Mouse (Mus musculus) CH12.LX (cell line): ENCODE results near the gene Tomm40. TPM values are rescaled to one million over a fixed set of nuclear protein-coding genes. Genes with fewer than 3 reads are reported as not detected.

ENCODE experiments used
- DNase-seq: peaks from one replicate; pipeline ENCODE4 v3.0.0-alpha.2; 2013; ENCODE audit errors: extremely low read depth
- H3K27ac ChIP-seq: 2 replicates; pipeline ENCODE4 v1.5.1; 2012; ENCODE audit warnings: low read depth, mild to moderate bottlenecking, control low read depth, moderate library complexity; ENCODE audit not compliant: insufficient read depth
- H3K27me3 ChIP-seq: replicated peaks from 2 replicates; pipeline ENCODE3; 2012; ENCODE audit warnings: inconsistent platforms
- H3K36me3 ChIP-seq, 2 experiments: replicated peaks in 1 of 2; 2 replicates each; pipeline versions ENCODE3 to v1.6.1; 2012; ENCODE audit warnings: inconsistent platforms in 1 of 2, low read length in 1 of 2, mild to moderate bottlenecking in 1 of 2, mixed read lengths in 1 of 2, moderate library complexity in 1 of 2; ENCODE audit not compliant: control insufficient read depth in 1 of 2, insufficient read depth in 1 of 2
- H3K4me1 ChIP-seq, 2 experiments: 2 replicates each; pipeline ENCODE4 v1.6.1; 2012; ENCODE audit warnings: inconsistent platforms in 1 of 2, moderate library complexity in 1 of 2; ENCODE audit not compliant: insufficient read depth in 2 of 2, control insufficient read depth in 1 of 2
- H3K4me2 ChIP-seq: 2 replicates; pipeline ENCODE4 v1.6.1; 2012; ENCODE audit warnings: low read depth, mild to moderate bottlenecking, control low read depth; ENCODE audit not compliant: poor library complexity, insufficient read depth, severe bottlenecking
- H3K4me3 ChIP-seq, 3 experiments: fragments of 150-350 bp in 1 of 3; sonication (generic) in 1 of 3; replicated peaks in 1 of 3; 2 replicates each; pipeline versions ENCODE3 to v1.5.1; 2011 to 2012; ENCODE audit warnings: low read depth in 2 of 3, low read length in 2 of 3, mild to moderate bottlenecking in 2 of 3, moderate library complexity in 2 of 3, control low read depth in 1 of 3, improper control_type of control experiment in 1 of 3, inconsistent platforms in 1 of 3, mixed read lengths in 1 of 3; ENCODE audit not compliant: poor library complexity in 1 of 3
- H3K79me2 ChIP-seq: replicated peaks from 2 replicates; pipeline ENCODE4 v1.6.1; 2012; ENCODE audit warnings: mild to moderate bottlenecking, moderate library complexity; ENCODE audit not compliant: control insufficient read depth, poor library complexity, insufficient read depth, severe bottlenecking; ENCODE audit errors: extremely low read depth
- H3K9ac ChIP-seq: 2 replicates; pipeline ENCODE4 v1.6.1; 2012; ENCODE audit warnings: low read depth, mild to moderate bottlenecking, control low read depth, moderate library complexity; ENCODE audit not compliant: insufficient read depth
- H3K9me3 ChIP-seq: replicated peaks from 2 replicates; pipeline ENCODE3; 2012; ENCODE audit warnings: low read length, inconsistent platforms, mixed read lengths
- CHD2 ChIP-seq: IDR thresholded peaks from 2 replicates; pipeline ENCODE4 v1.6.1; 2011; ENCODE audit warnings: low read length, improper control_type of control experiment
- CTCF ChIP-seq, 2 experiments: IDR thresholded peaks in 1 of 2; conservative IDR thresholded peaks in 1 of 2; 2 replicates each; pipeline ENCODE4 v1.5.1; 2011 to 2012; ENCODE audit warnings: low read depth in 2 of 2, low read length in 2 of 2, improper control_type of control experiment in 1 of 2, inconsistent platforms in 1 of 2, mild to moderate bottlenecking in 1 of 2, moderate library complexity in 1 of 2
- EP300 ChIP-seq: IDR thresholded peaks from 2 replicates; pipeline ENCODE4 v1.6.1; 2011; ENCODE audit warnings: low read length, improper control_type of control experiment
- MAFK ChIP-seq: IDR thresholded peaks from 2 replicates; pipeline ENCODE4 v1.6.1; 2011; ENCODE audit warnings: low read length, improper control_type of control experiment; ENCODE audit not compliant: insufficient replicate concordance
- MEF2A ChIP-seq: IDR thresholded peaks from 2 replicates; pipeline ENCODE4 v1.6.1; 2014; ENCODE audit warnings: low read depth, mild to moderate bottlenecking, inconsistent platforms, low read length, improper control_type of control experiment, borderline replicate concordance
- RAD21 ChIP-seq: IDR thresholded peaks from 2 replicates; pipeline ENCODE4 v1.6.1; 2011; ENCODE audit warnings: low read depth, mild to moderate bottlenecking, low read length, improper control_type of control experiment, moderate library complexity
- SMC3 ChIP-seq: IDR thresholded peaks from 2 replicates; pipeline ENCODE4 v1.6.1; 2011; ENCODE audit warnings: low read depth, low read length, improper control_type of control experiment
- USF1 ChIP-seq: IDR thresholded peaks from 2 replicates; pipeline ENCODE4 v1.6.1; 2014; ENCODE audit warnings: low read depth, mild to moderate bottlenecking, inconsistent platforms, low read length, improper control_type of control experiment
- dilution Hi-C: fragments of 300-500 bp; cut with MboI; formaldehyde crosslinking; loops from 2 replicates; pipeline ENCODE4 v1.14.3; 2020; ENCODE audit warnings: low sequenced_read_pairs; ENCODE audit not compliant: extremely low pct_unique_long_range_greater_than_20kb, extremely low pct_ligation_motif_present
- in situ Hi-C: fragments of 300-500 bp; cut with MboI; formaldehyde crosslinking; loops from 3 replicates; pipeline ENCODE4 v1.14.3; 2019; ENCODE audit warnings: low sequenced_read_pairs, low pct_ligation_motif_present, low pct_unique_long_range_greater_than_20kb, mixed read lengths
- polyA plus RNA-seq: library from polyadenylated mRNA; unstranded; fragments of >175 nt; gene quantifications from 2 replicates; pipeline ENCODE4 v1.2.1, GENCODE M21; 2012; ENCODE audit warnings: low read depth; ENCODE audit not compliant: insufficient read length
- total RNA-seq, 2 experiments: library from RNA; depleted of rRNA; stranded (reverse); fragments of 300-350 nt in 1 of 2; fragments of >200 nt in 1 of 2; gene quantifications; 2 replicates each; pipeline ENCODE4 v1.2.3; 2012 to 2014

The Tomm40 gene
- total and polyA plus RNA-seq, 3 experiments: 115 to 221 (median 179) TPM

DNA sequence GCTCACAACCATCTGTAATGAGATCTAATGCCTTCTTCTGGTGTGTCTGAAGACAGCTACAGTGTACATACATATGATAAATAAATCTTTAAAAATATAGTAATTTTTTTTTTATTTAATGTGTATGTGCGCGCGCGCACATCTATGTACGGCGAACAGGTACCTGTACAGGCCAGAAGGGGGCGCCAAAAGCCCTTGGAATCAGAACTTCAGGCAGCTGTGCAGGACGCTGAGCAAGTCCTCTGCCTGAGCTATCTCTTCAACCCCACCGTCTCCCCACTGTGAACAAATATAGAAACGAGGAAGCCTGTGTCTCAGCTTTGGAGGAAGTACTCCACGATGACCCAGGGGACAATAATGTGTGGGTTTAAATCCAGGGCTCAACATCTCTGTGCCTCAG, 25.0 kb upstream of the Tomm40 start:
- peak in 1 of 2 experiments; percentile 31; a peak in 1 of 4 replicates for TF ChIP-seq CTCF (conservative IDR thresholded peaks at IDR 0.05 in 1 of 2, IDR thresholded peaks at IDR 0.05 in 1 of 2; ENCODE audit: low read depth in 2 of 2, low read length in 2 of 2)
- TF ChIP-seq EP300: no peak
- DNase-seq: no peak
- H3K4me1 ChIP-seq: peaks cover 4 to 24% of the 10 kb centered on the region in 2 experiments; a peak in 3 of 4 replicates
- no peak overlapping the region for H3K4me2 ChIP-seq
- H3K9ac ChIP-seq: no peak overlapping the region
- no peak overlapping the region for H3K27ac ChIP-seq
- H3K4me3 ChIP-seq: no peak overlapping the region
- peaks cover 3% of the 10 kb centered on the region for H3K9me3 ChIP-seq
- H3K79me2 ChIP-seq: no peaks in the 10 kb centered on the region
- dilution Hi-C loops: no loop called here
- no peaks in the 10 kb centered on the region for H3K27me3 ChIP-seq
- in situ Hi-C loops: no loop called here
- peaks cover 7 to 24% of the 10 kb centered on the region in 2 experiments for H3K36me3 ChIP-seq

DNA sequence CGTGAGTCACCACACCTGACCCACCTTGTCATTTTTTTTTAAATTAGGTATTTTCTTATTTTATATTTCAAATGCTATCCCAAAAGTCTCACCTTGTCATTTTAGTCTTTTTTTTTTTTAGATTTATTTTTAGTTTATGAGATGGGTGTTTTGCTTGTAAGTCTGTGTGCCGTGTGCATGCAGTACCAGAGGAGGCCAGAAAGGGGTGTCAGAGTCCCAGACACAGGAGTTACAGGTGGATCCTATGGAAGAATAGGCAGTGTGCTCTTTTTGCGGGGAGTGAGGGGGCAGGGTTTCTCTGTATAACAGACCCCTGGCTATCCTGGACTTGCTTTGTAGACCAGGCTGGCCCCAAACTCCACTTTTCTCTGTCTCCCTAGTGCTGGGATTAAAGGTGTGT, 23.5 kb upstream of the Tomm40 start:
- in situ Hi-C loops: no loop called here
- Histone ChIP-seq H3K9me3 (peaks cover 3% of the 10 kb centered on the region), H3K4me2 (no peak overlapping the region), H3K4me3 (no peak overlapping the region), H3K9ac (no peak overlapping the region), H3K27me3 (no peaks in the 10 kb centered on the region), H3K27ac (no peak overlapping the region), H3K36me3 (peaks cover 7 to 19% of the 10 kb centered on the region in 2 experiments), H3K79me2 (no peaks in the 10 kb centered on the region), H3K4me1 (peaks cover 4 to 24% of the 10 kb centered on the region in 2 experiments; a peak in 3 of 4 replicates)
- no peak for DNase-seq
- dilution Hi-C loops: no loop called here
- TF ChIP-seq CTCF (conservative IDR thresholded peaks at IDR 0.05 in 1 of 2, IDR thresholded peaks at IDR 0.05 in 1 of 2; ENCODE audit: low read depth in 2 of 2, low read length in 2 of 2) (peak in 1 of 2 experiments; percentile 41; a peak in 2 of 4 replicates), CHD2 (no peak), MAFK (no peak), RAD21 (peak; percentile 27), SMC3 (peak; percentile 15)

DNA sequence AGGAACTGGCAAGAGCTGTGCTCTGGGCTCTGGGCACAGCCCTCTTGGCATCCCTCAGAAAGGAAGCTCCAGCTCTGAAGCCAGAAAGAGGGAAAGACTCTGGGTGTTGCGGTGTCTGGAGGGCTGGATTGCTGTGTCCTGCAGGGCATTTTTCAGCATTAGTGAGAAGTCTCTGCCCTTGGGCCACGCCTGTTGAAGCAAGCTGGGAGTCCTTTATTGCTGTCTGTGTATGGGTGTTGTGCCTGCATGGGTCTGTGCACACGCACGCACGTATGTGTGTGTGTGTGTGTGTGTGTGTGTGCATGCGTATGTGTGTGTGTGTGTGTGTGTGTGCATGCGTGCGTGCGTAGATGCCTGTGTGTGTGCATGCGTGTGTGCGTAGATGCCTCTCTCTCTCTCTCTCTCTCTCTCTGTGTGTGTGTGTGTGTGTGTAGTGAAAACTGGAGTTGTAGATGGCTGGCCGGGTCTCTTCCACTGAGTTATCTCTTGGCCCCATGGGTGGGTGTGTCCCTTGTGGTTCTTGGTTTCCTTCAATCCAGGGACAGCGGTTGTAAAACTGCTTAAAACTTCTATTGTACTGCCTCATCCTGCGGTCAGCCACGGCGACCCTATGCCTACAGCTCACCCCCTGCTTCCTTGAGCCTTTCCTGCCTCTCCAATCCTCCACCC, 21.3 kb upstream of the Tomm40 start:
- no peak for DNase-seq
- H3K4me2 ChIP-seq: no peak overlapping the region
- no peaks in the 10 kb centered on the region for H3K27me3 ChIP-seq
- no peaks in the 10 kb centered on the region for H3K79me2 ChIP-seq
- H3K9me3 ChIP-seq: peaks cover 3% of the 10 kb centered on the region
- no peak overlapping the region for H3K4me3 ChIP-seq
- dilution Hi-C loops (no loop called here), in situ Hi-C loops (no loop called here)
- H3K27ac ChIP-seq: no peak overlapping the region
- TF ChIP-seq USF1 (no peak), MEF2A (no peak), SMC3 (no peak)
- peaks cover 7 to 25% of the 10 kb centered on the region in 2 experiments for H3K36me3 ChIP-seq
- H3K9ac ChIP-seq: no peak overlapping the region
- peaks cover 0 to 13% of the 10 kb centered on the region in 2 experiments; a peak in 2 of 4 replicates for H3K4me1 ChIP-seq
